Mouse (Mus musculus) kidney, postnatal 4 days (tissue): Measurements from ENCODE around the gene Plekhn1.
A peak's percentile ranks its signal among the peaks of the same experiment; 100 is the strongest.

ENCODE experiments used
- DNase-seq, 2 experiments: peaks; one replicate each; pipeline ENCODE4 v3.0.0; 2021; ENCODE audit warnings: mixed read lengths in 2 of 2

The Plekhn1 gene

DNA sequence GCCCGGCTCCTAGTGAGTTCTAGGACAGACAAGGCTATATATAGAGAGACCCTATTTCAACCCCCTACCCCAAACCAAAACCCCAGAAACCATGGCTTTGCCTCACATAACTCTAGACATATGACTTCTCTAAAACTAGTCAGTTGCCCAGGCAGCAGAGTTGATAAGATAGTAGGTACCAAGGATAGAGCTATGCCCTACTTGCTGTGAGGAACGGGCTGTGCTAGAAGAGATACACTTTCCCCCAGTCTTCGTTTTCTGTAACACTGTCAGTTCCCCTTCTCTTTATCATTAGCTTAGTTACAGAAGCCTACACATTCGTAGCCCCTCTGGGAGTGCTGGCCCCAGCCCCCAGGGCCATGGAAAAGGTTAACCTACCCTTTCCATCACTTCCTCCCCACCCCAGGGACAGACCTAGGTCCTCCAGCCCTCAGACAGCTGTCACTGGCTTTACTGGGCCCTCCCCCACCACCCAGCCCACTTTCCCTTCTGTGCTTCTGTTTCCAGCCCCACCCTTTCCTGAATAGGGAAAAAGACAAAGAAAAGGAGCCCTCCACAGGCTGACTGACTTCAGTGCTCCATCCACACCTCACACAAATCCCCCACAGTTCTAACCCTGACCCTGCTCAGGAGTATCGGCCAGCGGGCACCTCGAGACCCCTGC, 50.2 kb downstream of the Plekhn1 start:
- peak in 1 of 2 experiments; percentile 39 for DNase-seq

GRCm38 (mm10) chr4:156183747-156184146, 50.9 kb downstream of the Plekhn1 start:
- DNase-seq = no peak

- no peak for DNase-seq
Measured at GRCm38 (mm10) chr4:156177630-156178029, 57.0 kb downstream of the Plekhn1 start.

DNA sequence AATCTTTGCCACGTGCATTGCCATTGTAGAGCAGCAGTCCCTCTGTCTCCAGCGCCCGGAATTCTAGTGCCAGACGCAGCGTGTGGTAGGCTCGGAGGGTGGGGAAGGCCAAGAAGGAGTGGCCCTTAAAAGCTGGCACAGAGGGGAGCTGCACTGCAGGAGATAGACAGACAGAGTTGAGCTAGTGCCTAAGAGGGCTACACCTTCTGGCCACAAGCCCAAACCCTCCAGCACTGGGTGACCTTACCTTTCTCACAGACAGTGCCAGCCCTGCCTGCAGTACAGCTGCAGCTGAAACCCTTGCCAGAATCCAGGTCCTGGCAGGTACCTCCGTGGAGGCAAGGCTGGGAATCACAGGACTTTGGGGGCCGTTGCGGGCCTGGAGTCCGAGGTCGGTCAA, 62.8 kb downstream of the Plekhn1 start:
- no peak for DNase-seq
